Mouse (Mus musculus) embryonic fibroblast, embryonic 13.5 days (primary cell): ENCODE data around the gene Lrrc55. TPM values are rescaled to one million over a fixed set of nuclear protein-coding genes. Genes with fewer than 3 reads are reported as not detected.

Experiments
- H3K27ac ChIP-seq: 2 replicates; pipeline ENCODE4 v1.5.1; 2012; ENCODE audit warnings: low read length, control low read depth, inconsistent platforms; ENCODE audit not compliant: insufficient read depth
- H3K4me1 ChIP-seq: 2 replicates; pipeline ENCODE4 v1.6.1; 2011; ENCODE audit warnings: low read length; ENCODE audit not compliant: control insufficient read depth, insufficient read depth
- H3K4me3 ChIP-seq: 2 replicates; pipeline ENCODE4 v1.5.1; 2011; ENCODE audit warnings: mild to moderate bottlenecking, control low read depth, low read length; ENCODE audit not compliant: insufficient read depth
- CTCF ChIP-seq: IDR thresholded peaks from 2 replicates; pipeline ENCODE4 v1.5.1; 2011; ENCODE audit warnings: mild to moderate bottlenecking, control low read depth, low read length, moderate library complexity, borderline replicate concordance; ENCODE audit not compliant: insufficient read depth
- POLR2A ChIP-seq: IDR thresholded peaks from 2 replicates; pipeline ENCODE4 v1.6.1; 2011; ENCODE audit warnings: low read depth, mild to moderate bottlenecking, control low read depth, low read length, moderate library complexity
- polyA plus RNA-seq: library from polyadenylated mRNA; stranded (reverse); fragments of >200 nt; gene quantifications from 2 replicates; pipeline ENCODE4 v1.2.4, GENCODE M21; 2011; ENCODE audit warnings: low read depth; ENCODE audit not compliant: missing spikeins, insufficient read length

Gene Lrrc55
- polyA plus RNA-seq, 1 experiment: not detected

- H3K27ac ChIP-seq: no peak overlapping the region
- H3K4me3 ChIP-seq: no peak overlapping the region
- TF ChIP-seq CTCF (no peak), POLR2A (no peak)
- no peaks in the 10 kb centered on the region for H3K4me1 ChIP-seq
These were observed 45.8 kb downstream of the Lrrc55 start for GRCm38 (mm10) chr2:85151233-85151632.

- Histone ChIP-seq H3K4me1 (no peaks in the 10 kb centered on the region), H3K4me3 (no peak overlapping the region), H3K27ac (no peak overlapping the region)
- TF ChIP-seq CTCF: no peak
- no peak for TF ChIP-seq POLR2A
These were observed 46.6 kb downstream of the Lrrc55 start for GRCm38 (mm10) chr2:85150373-85150772.

- Histone ChIP-seq H3K4me1 (no peaks in the 10 kb centered on the region), H3K27ac (no peak overlapping the region), H3K4me3 (no peak overlapping the region)
- TF ChIP-seq CTCF: no peak
- TF ChIP-seq POLR2A: no peak
These were observed 49.5 kb downstream of the Lrrc55 start for GRCm38 (mm10) chr2:85147481-85147880.

- TF ChIP-seq CTCF (no peak), POLR2A (no peak)
- H3K4me1 ChIP-seq: no peaks in the 10 kb centered on the region
- H3K4me3 ChIP-seq: no peak overlapping the region
- no peak overlapping the region for H3K27ac ChIP-seq
These were observed 51.7 kb downstream of the Lrrc55 start for GRCm38 (mm10) chr2:85145346-85145745.

GRCm38 (mm10) chr2:85144908-85145307, 52.1 kb downstream of the Lrrc55 start:
- H3K27ac ChIP-seq: no peak overlapping the region
- no peaks in the 10 kb centered on the region for H3K4me1 ChIP-seq
- no peak for TF ChIP-seq POLR2A
- TF ChIP-seq CTCF: no peak
- H3K4me3 ChIP-seq: no peak overlapping the region

- H3K4me1 ChIP-seq: no peaks in the 10 kb centered on the region
- H3K4me3 ChIP-seq: no peak overlapping the region
- TF ChIP-seq CTCF (no peak), POLR2A (no peak)
- H3K27ac ChIP-seq: no peak overlapping the region
These were observed 56.2 kb downstream of the Lrrc55 start for GRCm38 (mm10) chr2:85140833-85141232.

- no peak for TF ChIP-seq CTCF
- TF ChIP-seq POLR2A: no peak
- H3K27ac ChIP-seq: no peak overlapping the region
- H3K4me1 ChIP-seq: no peaks in the 10 kb centered on the region
- H3K4me3 ChIP-seq: no peak overlapping the region
These were observed 57.2 kb downstream of the Lrrc55 start for GRCm38 (mm10) chr2:85139846-85140245.

GRCm38 (mm10) chr2:85139393-85139792, 57.6 kb downstream of the Lrrc55 start:
- no peak overlapping the region for H3K4me3 ChIP-seq
- H3K27ac ChIP-seq: no peak overlapping the region
- H3K4me1 ChIP-seq: no peaks in the 10 kb centered on the region
- TF ChIP-seq CTCF (no peak), POLR2A (no peak)

- H3K4me1 ChIP-seq: no peaks in the 10 kb centered on the region
- no peak for TF ChIP-seq CTCF
- TF ChIP-seq POLR2A: no peak
- no peak overlapping the region for H3K27ac ChIP-seq
- no peak overlapping the region for H3K4me3 ChIP-seq
These were observed 58.9 kb downstream of the Lrrc55 start for GRCm38 (mm10) chr2:85138143-85138542.

GRCm38 (mm10) chr2:85137601-85138140, 59.3 kb downstream of the Lrrc55 start:
- TF ChIP-seq POLR2A (no peak), CTCF (no peak)
- no peak overlapping the region for H3K27ac ChIP-seq
- H3K4me3 ChIP-seq: no peak overlapping the region
- H3K4me1 ChIP-seq: no peaks in the 10 kb centered on the region
